Mouse (Mus musculus) heart, embryonic 14.5 days (tissue): ENCODE data around the gene Chka. TPM values are rescaled to one million over a fixed set of nuclear protein-coding genes. Genes with fewer than 3 reads are reported as not detected.

Source experiments
- ATAC-seq: fragments of 200-750 bp; cut with Nextera tagmentation; 2 replicates; pipeline ENCODE4 v1.8.0; 2017; ENCODE audit warnings: low read depth, moderate TSS enrichment; ENCODE audit not compliant: insufficient number of reproducible peaks, insufficient read depth, low FRiP score
- H3K27ac ChIP-seq, 2 experiments: fragments of 200-500 bp in 1 of 2; fragments of 300-500 bp in 1 of 2; sonication (generic) in 1 of 2; replicated peaks in 1 of 2; 2 replicates each; pipeline ENCODE4 v1.5.1; 2012 to 2014; ENCODE audit warnings: low read depth in 2 of 2, low read length in 2 of 2, control low read depth in 1 of 2, mild to moderate bottlenecking in 1 of 2, mixed read lengths in 1 of 2; ENCODE audit not compliant: control insufficient read depth in 1 of 2, insufficient read depth in 1 of 2
- H3K27me3 ChIP-seq: fragments of 300-500 bp; sonication (generic); 2 replicates; pipeline ENCODE4 v1.6.1; 2014; ENCODE audit warnings: mild to moderate bottlenecking, low read length, control low read depth; ENCODE audit not compliant: control insufficient read depth, insufficient read depth
- H3K36me3 ChIP-seq: fragments of 300-500 bp; sonication (generic); 2 replicates; pipeline ENCODE4 v1.6.1; 2014; ENCODE audit warnings: mild to moderate bottlenecking, control low read depth, low read length, mixed read lengths; ENCODE audit not compliant: control insufficient read depth, insufficient read depth
- H3K4me1 ChIP-seq, 2 experiments: fragments of 200-500 bp in 1 of 2; fragments of 300-500 bp in 1 of 2; sonication (generic) in 1 of 2; 2 replicates each; pipeline ENCODE4 v1.6.1; 2012 to 2014; ENCODE audit warnings: low read length in 2 of 2, control low read depth in 1 of 2, mixed read lengths in 1 of 2; ENCODE audit not compliant: control insufficient read depth in 2 of 2, insufficient read depth in 2 of 2
- H3K4me2 ChIP-seq: fragments of 300-500 bp; sonication (generic); 2 replicates; pipeline ENCODE4 v1.6.1; 2014; ENCODE audit warnings: mild to moderate bottlenecking, low read length
- H3K4me3 ChIP-seq, 2 experiments: fragments of 200-500 bp in 1 of 2; fragments of 300-500 bp in 1 of 2; sonication (generic) in 1 of 2; 2 replicates each; pipeline ENCODE4 v1.5.1; 2012 to 2014; ENCODE audit warnings: low read length in 2 of 2, mild to moderate bottlenecking in 2 of 2, control low read depth in 1 of 2, low read depth in 1 of 2, moderate library complexity in 1 of 2; ENCODE audit not compliant: control insufficient read depth in 1 of 2, insufficient read depth in 1 of 2
- H3K9ac ChIP-seq: fragments of 300-500 bp; sonication (generic); 2 replicates; pipeline ENCODE4 v1.6.1; 2014; ENCODE audit warnings: mild to moderate bottlenecking, low read length
- H3K9me3 ChIP-seq: fragments of 300-500 bp; sonication (generic); 2 replicates; pipeline ENCODE4 v1.6.1; 2016; ENCODE audit warnings: low read length, control low read depth; ENCODE audit not compliant: control insufficient read depth
- WGBS: fragments of 180-500 bp; shearing (Covaris S2); extraction: QIAGEN DNeasy Blood & Tissue Kit; methylation state at CpG from one replicate; pipeline ENCODE4 v1.1.7; 2014; 5-methylcytosine and 5-hydroxymethylcytosine counted together
- polyA plus RNA-seq: library from polyadenylated mRNA; unstranded; fragments of >200 nt; fragmentation: Nextera tagmentation; extraction: Ambion mirVana; gene quantifications from 2 replicates; pipeline ENCODE4 v1.2.1, GENCODE M21; 2014

Gene Chka
- polyA plus RNA-seq, 1 experiment from 2014 or later: 25.5 TPM

DNA sequence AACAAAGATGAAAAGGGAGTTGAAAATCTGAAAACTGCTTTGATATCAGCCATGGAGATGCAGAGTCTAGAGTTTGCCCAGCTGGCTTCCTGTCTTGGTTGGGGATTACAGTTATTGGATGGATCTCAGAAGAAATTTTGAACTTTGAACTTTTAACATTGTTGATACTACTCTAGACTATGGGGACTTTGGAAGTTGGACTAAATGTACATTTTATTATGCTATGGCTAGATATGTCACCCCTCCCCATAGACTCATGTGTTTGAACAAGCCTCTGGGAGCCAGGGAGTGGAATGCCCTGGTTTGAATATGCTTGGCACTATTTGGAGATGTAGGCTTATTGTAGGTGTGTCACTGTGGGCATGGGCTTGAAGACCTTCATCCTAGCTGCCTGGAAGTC, 26.5 kb upstream of the Chka start:
- ATAC-seq: no peak
- Histone ChIP-seq H3K27ac (no peak overlapping the region), H3K4me1 (no peaks in the 10 kb centered on the region; a peak in 1 of 4 replicates), H3K4me2 (no peak overlapping the region), H3K36me3 (no peaks in the 10 kb centered on the region), H3K27me3 (no peaks in the 10 kb centered on the region), H3K9me3 (no peaks in the 10 kb centered on the region), H3K9ac (no peak overlapping the region), H3K4me3 (no peak overlapping the region)

DNA sequence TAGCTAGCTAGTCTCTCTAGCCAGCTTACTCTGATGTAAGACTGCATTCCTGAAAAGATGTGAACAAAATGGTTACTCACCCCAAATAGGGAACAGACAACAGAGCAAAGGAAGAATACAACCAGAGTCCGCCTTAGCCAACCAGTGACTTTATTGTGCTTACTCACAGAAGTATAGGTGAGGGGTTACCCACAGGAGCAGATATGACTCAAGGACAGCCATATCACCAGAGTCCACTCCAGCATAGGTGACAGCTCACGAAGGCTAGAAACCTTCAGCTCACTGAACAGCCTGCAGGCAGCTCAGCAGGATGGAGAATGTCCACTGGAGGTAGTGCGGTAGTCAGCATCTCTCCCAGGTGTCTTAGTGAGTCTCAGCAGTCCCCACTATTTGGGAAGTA, 21.7 kb upstream of the Chka start:
- WGBS: 83% methylated on average over 3 of the region's 3 CpGs

DNA sequence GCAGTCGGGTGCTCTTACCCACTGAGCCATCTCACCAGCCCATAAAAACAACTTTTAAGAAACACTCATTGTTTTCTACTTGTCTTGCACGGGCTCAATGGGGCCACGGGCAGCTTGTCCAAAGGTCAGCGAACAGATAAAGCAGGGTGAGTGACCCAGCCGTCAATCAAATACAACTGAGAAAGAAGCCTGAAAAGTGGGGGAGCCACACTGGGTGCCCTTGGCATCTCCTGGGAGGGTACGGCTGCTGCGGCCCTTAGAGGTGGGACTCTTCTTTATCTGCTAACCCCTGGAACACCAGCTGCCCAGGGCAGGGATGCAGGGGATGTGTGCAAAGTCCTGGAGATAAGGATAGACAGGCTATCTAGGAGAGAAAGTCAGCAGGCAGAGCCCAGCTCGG, 19.9 kb upstream of the Chka start:
- H3K27ac ChIP-seq: no peak overlapping the region
- no peaks in the 10 kb centered on the region for H3K27me3 ChIP-seq
- no peak for ATAC-seq
- H3K9ac ChIP-seq: no peak overlapping the region
- H3K36me3 ChIP-seq: no peaks in the 10 kb centered on the region
- H3K4me3 ChIP-seq: no peak overlapping the region
- peaks cover 4 to 5% of the 10 kb centered on the region in 2 experiments; a peak in 3 of 4 replicates for H3K4me1 ChIP-seq
- WGBS: 70% methylated on average over 8 of the region's 8 CpGs
- H3K9me3 ChIP-seq: no peaks in the 10 kb centered on the region
- H3K4me2 ChIP-seq: no peak overlapping the region

More for the DNA sequence above, 21.7 kb upstream of the Chka start:
- H3K9ac ChIP-seq: no peak overlapping the region
- H3K4me3 ChIP-seq: no peak overlapping the region
- H3K27ac ChIP-seq: no peak overlapping the region
- H3K9me3 ChIP-seq: no peaks in the 10 kb centered on the region
- H3K4me1 ChIP-seq: peaks cover 4 to 5% of the 10 kb centered on the region in 2 experiments; a peak in 3 of 4 replicates
- H3K27me3 ChIP-seq: no peaks in the 10 kb centered on the region
- no peak overlapping the region for H3K4me2 ChIP-seq
- no peaks in the 10 kb centered on the region for H3K36me3 ChIP-seq
- ATAC-seq: no peak

DNA sequence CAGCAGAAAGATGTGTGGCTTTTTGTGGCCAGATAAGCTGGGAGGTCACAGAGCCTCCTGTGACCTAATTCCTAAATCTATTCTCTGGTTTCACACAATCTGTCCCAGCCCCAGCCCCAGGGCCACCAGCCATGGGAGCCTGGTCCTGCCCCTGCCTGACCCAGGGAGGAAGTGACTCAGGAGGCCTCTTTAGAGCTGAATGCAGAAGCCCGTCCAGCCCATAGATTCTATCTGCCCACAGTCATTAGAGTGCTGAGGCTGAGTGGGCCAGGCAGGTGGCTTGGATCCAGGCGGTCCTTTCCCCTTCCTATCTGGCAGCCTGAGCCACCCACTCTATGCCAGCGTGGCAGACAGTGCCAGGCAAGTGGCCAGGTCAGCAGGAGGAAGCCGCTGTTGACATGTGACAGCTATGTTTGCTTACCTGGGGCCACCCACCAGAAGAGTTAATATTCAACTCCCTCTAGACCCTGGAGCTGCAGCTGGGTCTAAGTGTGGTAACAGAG, 18.7 kb upstream of the Chka start:
- Histone ChIP-seq H3K27ac (no peak overlapping the region; a peak in 1 of 4 replicates), H3K9ac (no peak overlapping the region), H3K36me3 (no peaks in the 10 kb centered on the region), H3K4me1 (peaks cover 4 to 5% of the 10 kb centered on the region in 2 experiments; a peak in 3 of 4 replicates), H3K4me3 (no peak overlapping the region), H3K4me2 (no peak overlapping the region), H3K27me3 (no peaks in the 10 kb centered on the region), H3K9me3 (no peaks in the 10 kb centered on the region)
- peak; percentile 12; the same call in 1 of the 2 replicates for ATAC-seq
- WGBS: 52% methylated on average over 4 of the region's 4 CpGs

DNA sequence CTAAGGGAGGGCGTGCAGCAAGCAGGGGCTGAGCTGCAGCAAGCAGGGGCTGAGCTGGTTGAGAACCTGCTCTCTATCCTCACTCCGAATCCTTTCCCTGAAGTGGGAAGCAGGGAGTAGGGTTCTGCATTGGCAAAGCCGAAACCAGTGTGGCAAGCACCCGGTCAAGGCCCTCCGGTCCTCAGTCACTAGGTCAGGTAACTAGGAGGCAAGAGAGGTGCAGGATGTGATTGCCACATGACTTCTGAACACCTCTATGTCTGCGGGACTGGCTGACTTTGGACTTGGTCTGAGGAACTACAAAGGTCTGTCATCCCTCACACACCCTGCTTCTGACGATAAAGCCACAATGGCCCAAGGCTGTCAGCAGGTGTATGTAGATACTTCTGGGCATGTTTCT, 17.3 kb upstream of the Chka start:
- H3K27ac ChIP-seq: no peak overlapping the region
- no peak overlapping the region for H3K4me3 ChIP-seq
- peaks cover 4 to 5% of the 10 kb centered on the region in 2 experiments; a peak in 3 of 4 replicates for H3K4me1 ChIP-seq
- no peak overlapping the region for H3K4me2 ChIP-seq
- 89% methylated on average over 7 of the region's 7 CpGs for WGBS
- no peaks in the 10 kb centered on the region for H3K9me3 ChIP-seq
- H3K9ac ChIP-seq: no peak overlapping the region
- no peaks in the 10 kb centered on the region for H3K27me3 ChIP-seq
- H3K36me3 ChIP-seq: no peaks in the 10 kb centered on the region
- no peak for ATAC-seq

DNA sequence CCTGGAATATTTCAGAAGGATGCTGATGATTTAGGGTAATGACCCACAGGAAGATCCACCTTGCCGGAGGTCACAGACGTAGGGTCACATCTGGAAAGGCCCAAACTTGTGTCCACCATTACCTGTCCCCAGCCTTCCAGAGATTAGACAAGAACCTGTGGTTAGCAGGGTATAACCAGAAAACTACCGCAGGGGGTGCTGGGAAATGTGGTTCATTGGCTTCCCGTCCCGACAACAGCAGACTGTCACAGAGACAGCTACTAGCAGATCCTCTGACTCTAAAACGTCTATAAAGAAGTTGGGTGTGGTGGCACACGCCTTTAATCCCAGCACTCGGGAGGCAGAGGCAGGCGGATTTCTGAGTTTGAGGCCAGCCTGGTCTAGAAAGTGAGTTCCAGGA, 14.8 kb upstream of the Chka start:
- Histone ChIP-seq H3K27ac (no peak overlapping the region), H3K4me1 (peaks cover 4 to 8% of the 10 kb centered on the region in 2 experiments), H3K4me3 (no peak overlapping the region), H3K9ac (no peak overlapping the region), H3K9me3 (no peaks in the 10 kb centered on the region), H3K4me2 (no peak overlapping the region), H3K27me3 (no peaks in the 10 kb centered on the region), H3K36me3 (no peaks in the 10 kb centered on the region)
- ATAC-seq: no peak
- WGBS: 89% methylated on average over 9 of the region's 9 CpGs

DNA sequence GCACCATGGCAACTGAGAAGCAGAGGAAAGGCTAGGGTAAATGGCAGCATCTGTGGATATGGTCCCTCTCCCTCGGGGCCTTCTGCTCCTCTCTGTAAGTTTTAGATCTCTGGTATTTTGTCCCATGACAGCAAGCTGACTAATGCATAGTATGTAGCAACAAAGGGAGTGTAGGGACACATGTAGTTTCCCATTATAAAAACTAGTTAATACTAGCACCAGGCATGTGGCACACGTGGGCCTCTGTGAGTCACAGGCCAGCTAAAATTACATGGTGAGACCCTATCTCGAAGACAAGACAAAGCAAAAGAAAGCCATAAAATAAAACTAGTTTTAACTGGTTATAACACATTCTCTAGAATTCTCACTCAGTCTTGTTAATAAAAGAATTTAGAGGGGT, 12.6 kb upstream of the Chka start:
- no peak for ATAC-seq
- Histone ChIP-seq H3K4me3 (no peak overlapping the region), H3K4me2 (no peak overlapping the region), H3K9me3 (no peaks in the 10 kb centered on the region), H3K27me3 (no peaks in the 10 kb centered on the region), H3K4me1 (peaks cover 3 to 4% of the 10 kb centered on the region in 2 experiments; a peak in 3 of 4 replicates), H3K36me3 (no peaks in the 10 kb centered on the region), H3K27ac (no peak overlapping the region), H3K9ac (no peak overlapping the region)
- WGBS: 79% methylated on average over 3 of the region's 3 CpGs

DNA sequence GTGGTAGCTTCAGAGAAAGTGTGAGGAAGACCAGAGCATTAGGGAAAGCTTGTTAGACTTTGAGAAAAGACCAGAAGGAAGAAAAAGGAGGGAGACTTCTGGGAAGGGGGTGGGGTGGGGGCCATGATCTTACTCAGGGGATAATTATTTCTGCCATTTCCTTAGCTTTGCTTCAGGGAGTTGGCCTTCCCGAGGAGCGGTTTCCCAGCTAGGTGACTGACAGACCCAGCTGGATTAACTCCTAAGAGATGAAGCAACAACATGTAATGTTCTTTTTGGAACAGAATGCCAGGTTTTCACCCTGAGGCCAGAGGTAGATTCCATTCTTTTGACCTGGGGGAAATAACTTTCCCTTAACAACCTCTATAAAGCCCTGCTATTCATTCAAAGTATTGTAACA, 11.9 kb upstream of the Chka start:
- Histone ChIP-seq H3K4me1 (peaks cover 3 to 4% of the 10 kb centered on the region in 2 experiments; a peak in 3 of 4 replicates), H3K9ac (no peak overlapping the region), H3K4me3 (no peak overlapping the region), H3K27ac (no peak overlapping the region), H3K36me3 (no peaks in the 10 kb centered on the region), H3K27me3 (no peaks in the 10 kb centered on the region), H3K4me2 (no peak overlapping the region), H3K9me3 (no peaks in the 10 kb centered on the region)
- WGBS: 41% methylated on average over 2 of the region's 2 CpGs
- no peak for ATAC-seq
